Mouse (Mus musculus) testis, adult 2 months (tissue): ENCODE measurements around the gene Chd3.

ENCODE experiments used
- CTCF ChIP-seq: fragments of 200-500 bp; IDR thresholded peaks from 2 replicates; pipeline ENCODE4 v1.5.1; 2012; ENCODE audit warnings: low read depth, mild to moderate bottlenecking, inconsistent platforms, low read length, moderate library complexity; ENCODE audit not compliant: control insufficient read depth, insufficient read depth, insufficient replicate concordance
- POLR2A ChIP-seq: fragments of 200-500 bp; IDR thresholded peaks from 2 replicates; pipeline ENCODE4 v1.6.1; 2012; ENCODE audit warnings: low read depth, mild to moderate bottlenecking, inconsistent platforms, low read length, moderate library complexity; ENCODE audit not compliant: control insufficient read depth

- TF ChIP-seq CTCF (no peak), POLR2A (no peak; the same call in 1 of the 2 replicates)
Observed at GRCm38 (mm10) chr11:69415327-69415667, 46.1 kb upstream of the Chd3 start.
